ENCODE assay signal across 24 mouse cellular contexts in the genomic region with DNA sequence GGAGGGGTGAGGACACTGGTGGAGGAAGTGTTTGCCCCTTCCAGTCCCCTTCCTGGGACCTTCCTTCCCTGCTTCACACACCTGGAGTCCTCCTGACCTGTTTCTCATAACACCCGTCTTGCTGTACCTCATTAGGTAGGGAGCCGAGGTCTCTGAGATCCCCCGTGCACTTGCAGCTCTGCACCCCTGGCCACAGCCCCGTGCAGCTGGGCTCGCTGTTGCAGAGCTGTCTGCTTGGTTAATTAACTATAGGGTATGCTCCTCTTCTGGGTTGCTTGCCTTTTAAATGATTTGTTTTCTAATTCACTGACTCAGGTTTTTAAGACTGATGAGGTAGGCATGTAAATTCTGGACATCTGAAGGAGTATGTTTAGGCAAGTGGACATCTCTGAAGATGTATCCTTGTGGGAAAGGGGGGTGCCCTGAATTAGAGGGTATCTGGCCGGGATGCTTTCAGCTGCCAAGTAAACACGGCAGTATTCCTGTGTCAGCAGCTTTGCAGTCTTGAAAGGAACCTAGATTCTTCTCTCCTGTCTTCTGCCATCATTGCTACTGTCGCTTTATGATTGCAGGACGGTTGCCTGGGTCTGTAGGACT. TPM values are rescaled to one million over a fixed set of nuclear protein-coding genes. Genes with fewer than 3 reads are reported as not detected.
DNase-seq lines count a peak whose midpoint lies in the region; ATAC-seq and TF ChIP-seq lines count a peak whose summit lies in the region.
"Had no signal": no experiment of that assay in that cellular context is flagged by ENCODE, and none has a peak within 500 bp of the region (broad histone marks: within the 10 kb centered on the region; RNA-seq: fewer than 3 reads in every experiment).

No protein-coding gene starts in this region.

- no peak overlapping the region for H3K9ac ChIP-seq in kidney, embryonic 15.5 days
- H3K9ac ChIP-seq: embryonic facial prominence, embryonic 12.5 days; embryonic facial prominence, embryonic 15.5 days; forebrain, postnatal 0 days; hindbrain, embryonic 14.5 days had no signal

- DNase-seq in cerebellum, adult 2 months = no peak
- no peak for DNase-seq in cerebellum, postnatal 25 days
- no peak for DNase-seq in kidney, adult 9 months
- peak; percentile 31 to 47 for DNase-seq in kidney, postnatal 4 days
- no peak for DNase-seq in kidney, postnatal 10 days
- no peak for DNase-seq in adrenal gland, postnatal 10 days
- DNase-seq: adrenal gland, postnatal 14 days; B cell, adult 2 months; cerebellum, adult 11-12 months; cerebellum, adult 9-10 months; cerebellum, postnatal 14 days; forebrain, postnatal 0 days; gastrocnemius, adult 2 months; gastrocnemius, postnatal 14 days had no signal

- TF ChIP-seq CTCF in cerebellum, adult 2 months (IDR thresholded peaks at IDR 0.05; ENCODE audit: borderline replicate concordance, insufficient read depth, low read depth, low read length) = no peak

- no peaks in the 10 kb centered on the region for H3K9me3 ChIP-seq in kidney, embryonic 15.5 days (replicated peaks)
- H3K9me3 ChIP-seq: embryonic facial prominence, embryonic 15.5 days; G1E had no signal

- peak; percentile 71 for ATAC-seq in kidney, embryonic 15.5 days (replicated peaks; ENCODE audit: low FRiP score)
- ATAC-seq: forebrain, embryonic 14.5 days; forebrain, postnatal 0 days; hindbrain, postnatal 0 days; Patski had no signal

- H3K4me1 ChIP-seq in cerebellum, adult 2 months (ENCODE audit: control insufficient read depth, insufficient read depth, low read length) = peaks cover 16% of the 10 kb centered on the region
- H3K4me1 ChIP-seq in kidney, embryonic 15.5 days = peaks cover 29% of the 10 kb centered on the region

- 0 out of 2 replicates have a peak overlapping the region, but pooled peaks have one; percentile 24 for H3K27ac ChIP-seq in cerebellum, adult 2 months (ENCODE audit: insufficient read depth, low read length)
- H3K27ac ChIP-seq in kidney, embryonic 15.5 days = 0 out of 2 replicates have a peak overlapping the region, but pooled peaks have one; percentile 28
- H3K27ac ChIP-seq: embryonic facial prominence, embryonic 12.5 days; embryonic facial prominence, embryonic 15.5 days; gastrocnemius, adult 2 months; hindbrain, embryonic 14.5 days; hindbrain, postnatal 0 days had no signal

- H3K4me2 ChIP-seq in kidney, embryonic 15.5 days = no peak overlapping the region
- H3K4me2 ChIP-seq: embryonic facial prominence, embryonic 12.5 days; embryonic facial prominence, embryonic 15.5 days; heart, embryonic 11.5 days; hindbrain, embryonic 14.5 days had no signal

- H3K27me3 ChIP-seq in cerebellum, adult 2 months (ENCODE audit: control insufficient read depth, insufficient read depth, low read length) = no peaks in the 10 kb centered on the region
- no peaks in the 10 kb centered on the region for H3K27me3 ChIP-seq in kidney, embryonic 15.5 days
- H3K27me3 ChIP-seq: CH12.LX; embryonic facial prominence, embryonic 12.5 days; embryonic facial prominence, embryonic 15.5 days; Patski had no signal

- H3K36me3 ChIP-seq in kidney, embryonic 15.5 days = no peaks in the 10 kb centered on the region
- H3K36me3 ChIP-seq: embryonic facial prominence, embryonic 12.5 days; embryonic facial prominence, embryonic 15.5 days; G1E had no signal

- WGBS in cerebellum, adult 2 months = 55% methylated on average over 9 of the region's 9 CpGs
- 51% methylated on average over 9 of the region's 9 CpGs for WGBS in kidney, embryonic 15.5 days

- TF ChIP-seq POLR2A in cerebellum, adult 2 months (IDR thresholded peaks at IDR 0.05; ENCODE audit: borderline replicate concordance, insufficient read depth, low read length) = no peak

- no peak overlapping the region for H3K4me3 ChIP-seq in cerebellum, adult 2 months (replicated peaks; ENCODE audit: insufficient read depth, low read depth, low read length)
- H3K4me3 ChIP-seq in kidney, embryonic 15.5 days (replicated peaks) = no peak overlapping the region
- H3K4me3 ChIP-seq: embryonic facial prominence, embryonic 12.5 days; embryonic facial prominence, embryonic 15.5 days; gastrocnemius, adult 2 months had no signal

RNA-seq across cellular contexts. Expression of a gene that starts 6.1 kb away (rescaled TPM):
- polyA plus RNA-seq in cerebellum, adult 2 months (2012; rRNA removed) = 94.2 and 98.5 TPM in 2 replicates
- polyA plus RNA-seq in kidney, embryonic 15.5 days (2015; fragmentation: Nextera tagmentation; extraction: Ambion mirVana) = 18.7 and 20.5 TPM in 2 replicates
- total RNA-seq in adrenal gland, postnatal 10 days (2021) = 10 to 100 TPM; 18.4 to 23.5 TPM

Comparison
In these comparisons a context has a peak if more than half of its experiments do, and no peak if none do; other contexts are left out.
1. DNase-seq: peak in kidney, postnatal 4 days (2 of 2); none in cerebellum, adult 2 months (0 of 2), cerebellum, postnatal 25 days (0 of 2), kidney, adult 9 months (single experiment), kidney, postnatal 10 days (single experiment) and adrenal gland, postnatal 10 days (single experiment).